Mouse (Mus musculus): ENCODE measurements around the gene Eno2. TPM values are rescaled to one million over a fixed set of nuclear protein-coding genes. Genes with fewer than 3 reads are reported as not detected.

Gene Eno2
- polyA plus RNA-seq, 1 experiment from 2014 or later = 9.8 TPM

GRCm38 (mm10) chr6:124770511-124770910, 1.0 kb upstream of the Eno2 start:
- no peaks in the 10 kb centered on the region for H3K36me3 ChIP-seq (ENCODE audit: control insufficient read depth, insufficient read depth, low read length)
- WGBS = 85% methylated on average over 15 of the region's 15 CpGs
- no peaks in the 10 kb centered on the region for H3K9me3 ChIP-seq (replicated peaks; ENCODE audit: control insufficient read depth, low read length)
- ATAC-seq (ENCODE audit: insufficient read depth, low FRiP score) = no peak
- H3K27ac ChIP-seq (ENCODE audit: low read length) = no peak overlapping the region
- H3K4me3 ChIP-seq (replicated peaks; ENCODE audit: low read length) = no peak overlapping the region
- H3K4me2 ChIP-seq (ENCODE audit: low read depth, low read length) = no peak overlapping the region
- no peaks in the 10 kb centered on the region for H3K27me3 ChIP-seq (ENCODE audit: control insufficient read depth, insufficient read depth, low read length)
- H3K4me1 ChIP-seq (ENCODE audit: control insufficient read depth, insufficient read depth, low read length) = peaks cover 15% of the 10 kb centered on the region
- H3K9ac ChIP-seq (ENCODE audit: low read length) = no peak overlapping the region

GRCm38 (mm10) chr6:124770013-124770412, 540 bp upstream of the Eno2 start:
- no peak for ATAC-seq (ENCODE audit: insufficient read depth, low FRiP score)
- WGBS = 64% methylated on average over 7 of the region's 7 CpGs
- peak overlapping the region; percentile 78 for H3K9ac ChIP-seq (ENCODE audit: low read length)

GRCm38 (mm10) chr6:124768704-124769044, 799 bp downstream of the Eno2 start:
- Histone ChIP-seq H3K4me2 (ENCODE audit: low read depth, low read length) (peak overlapping the region; percentile 94), H3K9ac (ENCODE audit: low read length) (peak overlapping the region; percentile 78), H3K36me3 (ENCODE audit: control insufficient read depth, insufficient read depth, low read length) (no peaks in the 10 kb centered on the region), H3K4me3 (replicated peaks; ENCODE audit: low read length) (peak overlapping the region; percentile 66), H3K27ac (ENCODE audit: low read length) (no peak overlapping the region), H3K9me3 (replicated peaks; ENCODE audit: control insufficient read depth, low read length) (no peaks in the 10 kb centered on the region), H3K4me1 (ENCODE audit: control insufficient read depth, insufficient read depth, low read length) (peaks cover 15% of the 10 kb centered on the region), H3K27me3 (ENCODE audit: control insufficient read depth, insufficient read depth, low read length) (no peaks in the 10 kb centered on the region)
- 11% methylated on average over 9 of the region's 9 CpGs for WGBS
- ATAC-seq (ENCODE audit: insufficient read depth, low FRiP score) = no peak

More at GRCm38 (mm10) chr6:124770013-124770412, 540 bp upstream of the Eno2 start:
- Histone ChIP-seq H3K4me1 (ENCODE audit: control insufficient read depth, insufficient read depth, low read length) (peaks cover 15% of the 10 kb centered on the region), H3K27ac (ENCODE audit: low read length) (no peak overlapping the region), H3K36me3 (ENCODE audit: control insufficient read depth, insufficient read depth, low read length) (no peaks in the 10 kb centered on the region), H3K9me3 (replicated peaks; ENCODE audit: control insufficient read depth, low read length) (no peaks in the 10 kb centered on the region), H3K4me2 (ENCODE audit: low read depth, low read length) (peak overlapping the region; percentile 94), H3K27me3 (ENCODE audit: control insufficient read depth, insufficient read depth, low read length) (no peaks in the 10 kb centered on the region), H3K4me3 (replicated peaks; ENCODE audit: low read length) (peak overlapping the region; percentile 66)

- Histone ChIP-seq H3K4me1 (ENCODE audit: control insufficient read depth, insufficient read depth, low read length) (peaks cover 15% of the 10 kb centered on the region), H3K4me2 (ENCODE audit: low read depth, low read length) (peak overlapping the region; percentile 94), H3K9me3 (replicated peaks; ENCODE audit: control insufficient read depth, low read length) (no peaks in the 10 kb centered on the region), H3K9ac (ENCODE audit: low read length) (peak overlapping the region; percentile 48), H3K27ac (ENCODE audit: low read length) (no peak overlapping the region), H3K4me3 (replicated peaks; ENCODE audit: low read length) (peak overlapping the region; percentile 66), H3K36me3 (ENCODE audit: control insufficient read depth, insufficient read depth, low read length) (no peaks in the 10 kb centered on the region), H3K27me3 (ENCODE audit: control insufficient read depth, insufficient read depth, low read length) (no peaks in the 10 kb centered on the region)
- ATAC-seq (ENCODE audit: insufficient read depth, low FRiP score) = peak; percentile 30; the same call in 1 of the 2 replicates
- WGBS = 33% methylated on average over 19 of the region's 19 CpGs
Measured at GRCm38 (mm10) chr6:124767920-124768703, 1.4 kb downstream of the Eno2 start.

GRCm38 (mm10) chr6:124767536-124767919, 1.9 kb downstream of the Eno2 start:
- ATAC-seq (ENCODE audit: insufficient read depth, low FRiP score) = no peak
- WGBS = 52% methylated on average over 4 of the region's 4 CpGs
- peaks cover 15% of the 10 kb centered on the region for H3K4me1 ChIP-seq (ENCODE audit: control insufficient read depth, insufficient read depth, low read length)
- H3K27me3 ChIP-seq (ENCODE audit: control insufficient read depth, insufficient read depth, low read length) = no peaks in the 10 kb centered on the region
- no peak overlapping the region for H3K27ac ChIP-seq (ENCODE audit: low read length)
- no peaks in the 10 kb centered on the region for H3K36me3 ChIP-seq (ENCODE audit: control insufficient read depth, insufficient read depth, low read length)
- H3K4me2 ChIP-seq (ENCODE audit: low read depth, low read length) = 0 out of 2 replicates have a peak overlapping the region, but pooled peaks have one; percentile 94
- peak overlapping the region; percentile 48 for H3K9ac ChIP-seq (ENCODE audit: low read length)
- H3K9me3 ChIP-seq (replicated peaks; ENCODE audit: control insufficient read depth, low read length) = no peaks in the 10 kb centered on the region
- H3K4me3 ChIP-seq (replicated peaks; ENCODE audit: low read length) = no peak overlapping the region

- H3K36me3 ChIP-seq (ENCODE audit: control insufficient read depth, insufficient read depth, low read length) = no peaks in the 10 kb centered on the region
- 82% methylated on average over 7 of the region's 7 CpGs for WGBS
Measured at GRCm38 (mm10) chr6:124765951-124766350, 3.5 kb downstream of the Eno2 start.

GRCm38 (mm10) chr6:124759259-124759658, 10.2 kb downstream of the Eno2 start:
- 6% methylated on average over 5 of the region's 5 CpGs for WGBS

More at GRCm38 (mm10) chr6:124765951-124766350, 3.5 kb downstream of the Eno2 start:
- H3K9me3 ChIP-seq (replicated peaks; ENCODE audit: control insufficient read depth, low read length) = no peaks in the 10 kb centered on the region
- no peak overlapping the region for H3K9ac ChIP-seq (ENCODE audit: low read length)
- no peaks in the 10 kb centered on the region for H3K27me3 ChIP-seq (ENCODE audit: control insufficient read depth, insufficient read depth, low read length)
- H3K4me3 ChIP-seq (replicated peaks; ENCODE audit: low read length) = no peak overlapping the region
- H3K4me1 ChIP-seq (ENCODE audit: control insufficient read depth, insufficient read depth, low read length) = peaks cover 15% of the 10 kb centered on the region
- no peak overlapping the region for H3K27ac ChIP-seq (ENCODE audit: low read length)
- H3K4me2 ChIP-seq (ENCODE audit: low read depth, low read length) = no peak overlapping the region
- ATAC-seq (ENCODE audit: insufficient read depth, low FRiP score) = no peak

GRCm38 (mm10) chr6:124758849-124759232, 10.6 kb downstream of the Eno2 start:
- ATAC-seq (ENCODE audit: insufficient read depth, low FRiP score) = no peak
- Histone ChIP-seq H3K4me2 (ENCODE audit: low read depth, low read length) (peak overlapping the region; percentile 82), H3K27me3 (ENCODE audit: control insufficient read depth, insufficient read depth, low read length) (no peaks in the 10 kb centered on the region), H3K36me3 (ENCODE audit: control insufficient read depth, insufficient read depth, low read length) (no peaks in the 10 kb centered on the region), H3K4me1 (ENCODE audit: control insufficient read depth, insufficient read depth, low read length) (peaks cover 30% of the 10 kb centered on the region), H3K4me3 (replicated peaks; ENCODE audit: low read length) (peak overlapping the region; percentile 70; the same call in 1 of the 2 replicates), H3K9ac (ENCODE audit: low read length) (peak overlapping the region; percentile 98), H3K9me3 (replicated peaks; ENCODE audit: control insufficient read depth, low read length) (no peaks in the 10 kb centered on the region), H3K27ac (ENCODE audit: low read length) (peak overlapping the region; percentile 95)
- 57% methylated on average over 2 of the region's 2 CpGs for WGBS

More at GRCm38 (mm10) chr6:124759259-124759658, 10.2 kb downstream of the Eno2 start:
- peak overlapping the region; percentile 82 for H3K4me2 ChIP-seq (ENCODE audit: low read depth, low read length)
- peak overlapping the region; percentile 95 for H3K27ac ChIP-seq (ENCODE audit: low read length)
- no peaks in the 10 kb centered on the region for H3K27me3 ChIP-seq (ENCODE audit: control insufficient read depth, insufficient read depth, low read length)
- H3K36me3 ChIP-seq (ENCODE audit: control insufficient read depth, insufficient read depth, low read length) = no peaks in the 10 kb centered on the region
- H3K4me3 ChIP-seq (replicated peaks; ENCODE audit: low read length) = peak overlapping the region; percentile 70; the same call in 1 of the 2 replicates
- H3K4me1 ChIP-seq (ENCODE audit: control insufficient read depth, insufficient read depth, low read length) = peaks cover 27% of the 10 kb centered on the region
- peak overlapping the region; percentile 98 for H3K9ac ChIP-seq (ENCODE audit: low read length)
- no peaks in the 10 kb centered on the region for H3K9me3 ChIP-seq (replicated peaks; ENCODE audit: control insufficient read depth, low read length)
- 0 out of 2 replicates have a peak, but pooled peaks have one; percentile 9 for ATAC-seq (ENCODE audit: insufficient read depth, low FRiP score)
